Mouse (Mus musculus): ENCODE measurements around the gene 4930404N11Rik.

The 4930404N11Rik gene

GRCm38 (mm10) chr10:81365672-81366476 is at the start of gene 4930404N11Rik:
Gene 4930404N11Rik, minus strand, starts transcription at chr10:81365816.
- peak; percentile 47 to 49 for DNase-seq (ENCODE audit: low spot score in 2 of 2)

- no peak for DNase-seq (ENCODE audit: low spot score in 2 of 2)
Observed at GRCm38 (mm10) chr10:81415146-81415545, 49.5 kb upstream of the 4930404N11Rik start.

GRCm38 (mm10) chr10:81414682-81415081 is 49.1 kb upstream of the 4930404N11Rik start:
- DNase-seq (ENCODE audit: low spot score in 2 of 2): no peak

- DNase-seq (ENCODE audit: low spot score in 2 of 2): peak in 1 of 2 experiments; percentile 68
Observed at GRCm38 (mm10) chr10:81413310-81414261, 48.0 kb upstream of the 4930404N11Rik start.

GRCm38 (mm10) chr10:81412586-81413309 is 47.1 kb upstream of the 4930404N11Rik start:
- no peak for DNase-seq (ENCODE audit: low spot score in 2 of 2)

- peak in 1 of 2 experiments; percentile 44 for DNase-seq (ENCODE audit: low spot score in 2 of 2)
Observed at GRCm38 (mm10) chr10:81411471-81412400, 46.1 kb upstream of the 4930404N11Rik start.

GRCm38 (mm10) chr10:81410981-81411380 is 45.4 kb upstream of the 4930404N11Rik start:
- no peak for DNase-seq (ENCODE audit: low spot score in 2 of 2)

GRCm38 (mm10) chr10:81410350-81410749 is 44.7 kb upstream of the 4930404N11Rik start:
- DNase-seq (ENCODE audit: low spot score in 2 of 2): peak in 1 of 2 experiments; percentile 27

- no peak for DNase-seq (ENCODE audit: low spot score in 2 of 2)
Observed at GRCm38 (mm10) chr10:81409330-81409729, 43.7 kb upstream of the 4930404N11Rik start.

- DNase-seq (ENCODE audit: low spot score in 2 of 2): peak; percentile 75 to 90
Observed at GRCm38 (mm10) chr10:81408871-81409291, 43.3 kb upstream of the 4930404N11Rik start.

- no peak for DNase-seq (ENCODE audit: low spot score in 2 of 2)
Observed at GRCm38 (mm10) chr10:81408424-81408729, 42.8 kb upstream of the 4930404N11Rik start.

GRCm38 (mm10) chr10:81407539-81408423 is 42.2 kb upstream of the 4930404N11Rik start:
- DNase-seq (ENCODE audit: low spot score in 2 of 2): peak; percentile 46 to 70

GRCm38 (mm10) chr10:81406504-81407440 is 41.2 kb upstream of the 4930404N11Rik start:
- DNase-seq (ENCODE audit: low spot score in 2 of 2): peak in 1 of 2 experiments; percentile 21

GRCm38 (mm10) chr10:81405588-81406201 is 40.1 kb upstream of the 4930404N11Rik start:
- DNase-seq (ENCODE audit: low spot score in 2 of 2): peak; percentile 71 to 86

- peak in 1 of 2 experiments; percentile 60 for DNase-seq (ENCODE audit: low spot score in 2 of 2)
Observed at GRCm38 (mm10) chr10:81404720-81405119, 39.1 kb upstream of the 4930404N11Rik start.

GRCm38 (mm10) chr10:81404082-81404481 is 38.5 kb upstream of the 4930404N11Rik start:
- no peak for DNase-seq (ENCODE audit: low spot score in 2 of 2)

- DNase-seq (ENCODE audit: low spot score in 2 of 2): no peak
Observed at GRCm38 (mm10) chr10:81403511-81403910, 37.9 kb upstream of the 4930404N11Rik start.

GRCm38 (mm10) chr10:81402227-81402765 is 36.7 kb upstream of the 4930404N11Rik start:
- no peak for DNase-seq (ENCODE audit: low spot score in 2 of 2)
